Mouse (Mus musculus): ENCODE data around the gene B3gnt7. TPM values are rescaled to one million over a fixed set of nuclear protein-coding genes. Genes with fewer than 3 reads are reported as not detected.

The B3gnt7 gene
- total RNA-seq, 4 experiments from 2014 or later, result not detected

- no peak for DNase-seq (ENCODE audit: low spot score in 2 of 2)
Observed at GRCm38 (mm10) chr1:86343969-86344861, 41.6 kb downstream of the B3gnt7 start.

- DNase-seq (ENCODE audit: low spot score in 2 of 2), result no peak
Observed at GRCm38 (mm10) chr1:86345069-86345468, 42.4 kb downstream of the B3gnt7 start.

- no peak for DNase-seq (ENCODE audit: low spot score in 2 of 2)
Observed at GRCm38 (mm10) chr1:86345956-86346355, 43.3 kb downstream of the B3gnt7 start.

DNA sequence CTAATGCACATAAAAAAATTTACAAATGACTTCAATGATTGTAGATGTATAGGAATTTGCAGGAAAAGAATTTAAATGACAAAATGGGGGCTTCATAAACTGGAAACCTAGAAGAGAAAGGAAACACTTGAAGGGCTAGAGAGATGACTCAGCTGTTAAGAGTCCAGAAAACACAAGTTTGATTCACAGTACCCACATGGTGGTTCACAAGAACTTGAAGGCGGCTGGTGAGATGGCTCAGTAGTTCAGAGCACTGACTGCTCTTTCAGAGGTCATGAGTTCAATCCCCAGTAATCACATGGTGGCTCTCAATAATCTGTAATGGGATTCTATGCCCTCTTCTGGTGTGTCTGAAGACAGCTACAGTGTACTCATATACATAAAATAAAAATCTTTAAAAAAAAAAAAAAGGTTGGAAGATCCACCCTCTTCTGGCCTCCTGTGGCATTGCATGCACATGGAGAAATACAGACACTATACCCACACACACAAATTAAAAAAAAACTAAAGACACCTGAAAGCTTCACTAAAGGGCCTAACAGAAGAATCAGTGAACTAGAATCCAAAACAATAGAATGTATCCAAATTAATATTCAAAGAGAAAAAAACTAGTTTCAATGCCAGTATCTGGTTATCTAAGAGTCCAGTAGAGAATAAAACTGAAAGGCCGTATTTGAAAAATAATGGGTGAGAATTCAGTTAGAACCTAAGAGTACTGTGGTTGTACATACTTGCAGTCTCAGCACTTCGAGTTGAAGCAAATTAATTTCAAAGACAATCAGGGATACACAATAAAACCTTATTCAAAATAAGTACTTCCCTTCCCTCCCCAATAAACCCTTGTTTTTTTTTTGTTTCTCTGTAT, 44.5 kb downstream of the B3gnt7 start:
- no peak for DNase-seq (ENCODE audit: low spot score in 2 of 2)

DNA sequence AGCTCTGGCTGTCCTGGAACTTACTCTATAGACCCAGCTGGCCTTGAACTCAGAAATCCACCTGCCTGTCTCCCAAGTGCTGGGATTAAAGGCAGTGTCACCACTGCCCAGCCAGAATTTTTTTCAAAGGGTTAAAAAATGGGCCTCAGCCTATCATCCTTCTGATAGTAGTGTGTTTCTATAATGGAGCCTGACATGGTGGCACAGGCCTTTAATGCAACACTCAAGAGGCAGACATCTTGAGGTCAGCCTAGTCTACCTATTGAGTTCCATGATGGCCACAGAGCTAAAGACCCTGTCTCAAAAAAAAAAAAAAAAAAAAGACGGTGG, 45.0 kb downstream of the B3gnt7 start:
- no peak for DNase-seq (ENCODE audit: low spot score in 2 of 2)

DNA sequence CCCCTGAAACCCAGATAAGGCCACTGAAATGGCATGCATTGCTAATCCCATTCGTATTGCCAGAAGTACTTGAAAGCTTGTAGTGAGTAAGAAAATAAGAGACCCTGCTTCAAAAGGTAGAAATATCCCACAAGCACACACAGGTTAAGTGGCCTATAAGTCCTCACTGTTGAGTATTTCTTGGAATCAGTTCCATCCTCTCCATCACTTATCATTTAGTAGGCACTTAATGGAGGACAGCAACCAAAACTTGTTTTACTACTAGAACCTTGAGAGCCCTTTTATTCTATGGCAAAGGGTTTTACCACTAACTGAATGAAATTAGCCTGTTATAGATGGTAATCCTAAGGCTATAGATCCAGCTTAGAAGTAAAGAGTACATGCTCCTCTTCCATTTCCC, 45.5 kb downstream of the B3gnt7 start:
- no peak for DNase-seq (ENCODE audit: low spot score in 2 of 2)

DNA sequence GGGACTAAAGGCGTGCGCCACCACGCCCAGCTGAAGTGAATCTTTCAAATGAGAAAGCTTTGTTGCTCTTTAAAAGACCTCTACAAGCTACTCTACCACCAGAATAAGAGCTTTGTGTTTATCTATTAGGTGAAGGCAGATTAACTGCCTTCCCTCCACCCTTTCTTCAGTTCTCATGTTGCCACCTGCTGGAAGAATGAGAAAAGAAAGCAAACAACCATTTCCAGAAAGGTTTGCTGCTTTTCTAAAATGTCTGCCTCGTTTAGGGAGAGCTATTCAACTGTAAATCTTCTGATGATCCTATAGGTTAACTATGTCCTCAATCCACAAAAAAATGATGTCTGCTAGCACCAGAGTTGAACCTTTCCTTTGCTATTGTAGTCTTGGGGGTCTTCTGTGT, 46.2 kb downstream of the B3gnt7 start:
- DNase-seq (ENCODE audit: low spot score in 2 of 2), result no peak

DNA sequence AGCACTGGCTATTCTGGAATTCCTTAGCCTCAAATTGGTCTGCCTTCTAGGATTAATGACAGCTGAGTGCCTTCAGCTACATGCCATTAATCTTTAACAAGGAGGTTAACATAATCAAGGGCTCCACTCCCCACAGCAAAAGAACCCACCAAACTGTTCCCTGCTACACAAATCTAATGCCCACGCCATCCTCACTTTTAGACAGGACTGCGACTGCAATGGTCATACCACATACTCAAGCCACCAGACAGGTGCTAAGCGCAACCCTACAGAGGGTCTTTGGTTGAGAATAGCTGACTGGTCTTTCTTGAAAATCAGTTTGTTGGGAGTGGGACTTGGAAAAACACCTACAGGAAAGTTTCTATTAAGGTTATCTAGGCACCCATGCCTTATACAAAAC, 46.6 kb downstream of the B3gnt7 start:
- no peak for DNase-seq (ENCODE audit: low spot score in 2 of 2)

GRCm38 (mm10) chr1:86349696-86350095, 47.1 kb downstream of the B3gnt7 start:
- DNase-seq (ENCODE audit: low spot score in 2 of 2), result no peak

DNA sequence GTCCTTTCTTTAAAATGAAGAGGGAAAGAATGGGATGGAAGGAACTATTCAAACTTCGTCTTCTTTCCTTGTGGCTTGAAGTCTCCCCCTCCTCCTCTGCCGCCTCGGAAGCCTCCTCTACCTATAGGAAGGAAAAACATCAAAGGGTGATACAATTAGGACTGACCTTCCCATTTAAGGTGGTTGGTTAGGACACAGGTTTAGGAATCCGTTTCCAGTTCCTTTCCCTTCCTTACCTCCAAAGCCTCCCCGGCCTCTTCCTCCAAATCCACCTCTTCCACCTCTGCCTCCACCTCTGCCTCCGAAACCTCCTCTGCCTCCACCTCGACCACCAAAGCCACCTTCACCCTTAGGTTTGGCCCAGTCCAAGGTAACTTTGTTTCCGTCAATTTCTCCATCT, 47.9 kb downstream of the B3gnt7 start:
- DNase-seq (ENCODE audit: low spot score in 2 of 2), result no peak

DNA sequence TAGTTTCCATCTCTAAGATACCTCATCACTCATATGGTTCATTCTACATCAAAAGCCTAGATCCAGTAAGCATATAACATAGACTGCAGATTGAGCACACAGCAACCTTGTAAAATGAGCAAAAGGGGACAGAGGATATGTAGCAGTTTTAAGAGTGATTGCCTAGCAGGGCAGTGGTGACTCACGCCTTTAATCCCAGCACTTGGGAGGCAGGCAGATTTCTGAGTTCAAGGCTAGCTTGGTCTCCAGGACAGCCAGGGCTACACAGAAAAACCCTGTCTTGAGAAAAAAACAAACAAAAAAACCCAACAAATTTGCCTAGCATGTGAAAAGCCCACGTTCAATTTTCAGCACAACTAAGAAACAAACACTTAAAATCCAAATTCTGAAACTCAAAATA, 51.6 kb downstream of the B3gnt7 start:
- DNase-seq (ENCODE audit: low spot score in 2 of 2), result no peak

Small RNA genes within 50 kb of the gene (microRNA-seq; reads per million reads assigned to microRNA genes)
- 13.3 reads per million, percentile 10 among the genes with 10 or more reads in this experiment for gene mmu-mir-3535

Other genes with a start within 250 kb of the B3gnt7 start
- 100 to 1,000 TPM; 124 to 134 (median 130) TPM for gene Psmd1, start 238.4 kb upstream of the B3gnt7 start, total RNA-seq (2022)
- gene Htr2b, start 190.9 kb upstream of the B3gnt7 start, total RNA-seq (2022), result under 1 TPM in 2 of 4 experiments, not detected in 2; 0.27 to 0.65 TPM
- not detected for gene Gm21972, start 169.2 kb upstream of the B3gnt7 start, total RNA-seq (2022)
- 1 to 10 TPM; 1.5 to 2.1 (median 1.8) TPM for gene Armc9, start 148.1 kb upstream of the B3gnt7 start, total RNA-seq (2022)
- gene Ncl, start 56.6 kb downstream of the B3gnt7 start, total RNA-seq (2022), result 100 to 1,000 TPM in 2 of 4 experiments, 10 to 100 TPM in 2; 86.8 to 116 (median 104) TPM
- not detected for gene Nmur1, start 123.4 kb downstream of the B3gnt7 start, total RNA-seq (2022)
- not detected for gene Tex44, start 123.5 kb downstream of the B3gnt7 start, total RNA-seq (2022)
- 10 to 100 TPM; 50.9 to 76.9 (median 67.7) TPM for gene Ptma, start 223.9 kb downstream of the B3gnt7 start, total RNA-seq (2022)

Data from gastrocnemius, adult 8-10 months (tissue).